Mouse (Mus musculus) kidney, postnatal 10 days (tissue): Measurements from ENCODE around the gene Stk36.

Source experiments
- DNase-seq: peaks from one replicate; pipeline ENCODE4 v3.0.0; 2021; ENCODE audit warnings: mixed read lengths

Gene Stk36

GRCm38 (mm10) chr1:74672731-74673130 lies 71.5 kb downstream of the Stk36 start:
- no peak for DNase-seq

DNA sequence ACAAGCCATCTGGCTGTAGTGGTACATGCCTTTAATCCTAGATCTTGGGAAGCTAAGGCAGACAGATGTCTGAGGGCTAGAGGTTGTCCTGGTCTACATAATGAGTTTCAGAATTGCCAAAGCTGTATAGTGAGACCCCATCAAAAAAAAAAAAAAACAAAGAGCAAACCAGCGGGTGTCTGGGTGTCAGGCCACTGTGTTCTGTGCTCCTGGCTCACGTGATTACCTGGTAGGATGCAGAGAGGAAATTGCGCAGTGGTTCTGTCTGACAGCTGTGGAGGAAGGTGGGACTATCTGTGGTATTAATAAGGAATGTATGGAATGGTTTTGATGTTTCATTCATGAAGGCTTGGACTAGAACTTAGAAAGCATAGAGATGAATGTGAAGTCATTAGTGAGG lies 75.6 kb downstream of the Stk36 start:
- no peak for DNase-seq

- DNase-seq = no peak
These were observed 76.6 kb downstream of the Stk36 start for GRCm38 (mm10) chr1:74677843-74678242.
